Mouse (Mus musculus) heart, postnatal 0 days (tissue): ENCODE measurements around the gene Jak1. TPM values are rescaled to one million over a fixed set of nuclear protein-coding genes. Genes with fewer than 3 reads are reported as not detected.
A peak's percentile ranks its signal among the peaks of the same experiment; 100 is the strongest.

Experiments
- ATAC-seq: fragments of 200-750 bp; cut with Nextera tagmentation; 2 replicates; pipeline ENCODE4 v1.8.0; 2017; ENCODE audit warnings: low read depth, moderate number of reproducible peaks, moderate library complexity; ENCODE audit not compliant: insufficient read depth
- DNase-seq: peaks from one replicate; pipeline ENCODE4 v3.0.0-alpha.2; 2016; ENCODE audit warnings: low spot score
- H3K27ac ChIP-seq: fragments of 300-500 bp; sonication (generic); 2 replicates; pipeline ENCODE4 v1.5.1; 2014; ENCODE audit warnings: low read depth, mild to moderate bottlenecking
- H3K27me3 ChIP-seq: fragments of 300-500 bp; sonication (generic); 2 replicates; pipeline ENCODE4 v1.6.1; 2014; ENCODE audit warnings: low read length, mixed read lengths; ENCODE audit not compliant: control insufficient read depth, insufficient read depth
- H3K36me3 ChIP-seq: fragments of 300-500 bp; sonication (generic); replicated peaks from 2 replicates; pipeline ENCODE4 v1.6.1; 2014; ENCODE audit warnings: low read length, mixed read lengths; ENCODE audit not compliant: control insufficient read depth, insufficient read depth
- H3K4me1 ChIP-seq: fragments of 300-500 bp; sonication (generic); 2 replicates; pipeline ENCODE4 v1.6.1; 2014; ENCODE audit warnings: antibody characterized with exemption; ENCODE audit not compliant: control insufficient read depth, insufficient read depth
- H3K4me2 ChIP-seq: fragments of 300-500 bp; sonication (generic); 2 replicates; pipeline ENCODE4 v1.6.1; 2014; ENCODE audit warnings: low read depth, mild to moderate bottlenecking, low read length, moderate library complexity
- H3K4me3 ChIP-seq: fragments of 300-500 bp; sonication (generic); 2 replicates; pipeline ENCODE4 v1.5.1; 2014; ENCODE audit warnings: low read depth, low read length
- H3K9ac ChIP-seq: fragments of 300-500 bp; sonication (generic); replicated peaks from 2 replicates; pipeline ENCODE4 v1.6.1; 2014; ENCODE audit warnings: low read depth, low read length, mixed read lengths
- H3K9me3 ChIP-seq: fragments of 300-500 bp; sonication (generic); replicated peaks from 2 replicates; pipeline ENCODE4 v1.6.1; 2016; ENCODE audit warnings: low read length; ENCODE audit not compliant: control insufficient read depth
- CTCF ChIP-seq: IDR thresholded peaks from 2 replicates; pipeline ENCODE4 v1.5.1; 2016; ENCODE audit warnings: antibody characterized with exemption, control low read depth, low read depth
- EP300 ChIP-seq: IDR thresholded peaks from 2 replicates; pipeline ENCODE4 v1.6.1; 2016; ENCODE audit warnings: antibody characterized with exemption, low read depth
- WGBS: fragments of 180-500 bp; shearing (Covaris S2); extraction: QIAGEN DNeasy Blood & Tissue Kit; methylation state at CpG from one replicate; pipeline ENCODE4 v1.1.7; 2014; 5-methylcytosine and 5-hydroxymethylcytosine counted together
- polyA plus RNA-seq: library from polyadenylated mRNA; unstranded; fragments of >200 nt; fragmentation: Nextera tagmentation; extraction: Ambion mirVana; gene quantifications from 2 replicates; pipeline ENCODE4 v1.2.1, GENCODE M21; 2015
- total RNA-seq: library from RNA; depleted of rRNA; stranded (reverse); fragments of >200 nt; gene quantifications from 2 replicates; pipeline ENCODE4 v1.2.3, GENCODE M21; 2014; ENCODE audit warnings: low replicate concordance

The Jak1 gene
- total and polyA plus RNA-seq, 2 experiments from 2014 or later, result 44.2 to 63.4 TPM

- no peak for TF ChIP-seq EP300
- no peak for TF ChIP-seq CTCF
- ATAC-seq, result no peak
- Histone ChIP-seq H3K4me2 (no peak overlapping the region), H3K4me1 (peaks cover 10% of the 10 kb centered on the region; the same call in 1 of the 2 replicates), H3K27ac (no peak overlapping the region), H3K9ac (no peak overlapping the region), H3K36me3 (no peaks in the 10 kb centered on the region), H3K9me3 (no peaks in the 10 kb centered on the region), H3K27me3 (no peaks in the 10 kb centered on the region), H3K4me3 (no peak overlapping the region)
- WGBS, result 38% methylated on average over 1 of the region's 1 CpGs
- no peak for DNase-seq
These were observed 61.6 kb downstream of the Jak1 start for GRCm38 (mm10) chr4:101203518-101203917.

DNA sequence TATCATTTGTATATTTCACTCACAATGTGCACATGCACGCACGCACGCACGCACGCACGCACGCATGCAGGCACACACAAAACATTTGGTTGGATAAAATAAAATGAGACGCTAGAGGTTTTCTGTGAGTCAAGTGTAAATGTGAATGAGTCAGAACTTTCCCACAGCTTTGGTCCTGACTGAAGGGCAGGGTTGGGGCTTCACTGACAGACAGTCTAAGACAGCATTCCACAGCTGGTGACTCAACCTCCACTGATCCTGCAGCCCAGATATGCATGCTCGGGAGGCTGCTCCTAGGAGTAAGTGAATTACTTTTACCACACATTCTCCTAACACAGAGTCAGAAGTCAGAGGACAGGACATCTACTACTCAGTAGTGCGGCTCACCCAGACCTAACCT is 62.5 kb downstream of the Jak1 start:
- H3K36me3 ChIP-seq, result no peaks in the 10 kb centered on the region
- no peak overlapping the region for H3K9ac ChIP-seq
- H3K9me3 ChIP-seq, result no peaks in the 10 kb centered on the region
- H3K4me3 ChIP-seq, result no peak overlapping the region
- H3K27ac ChIP-seq, result no peak overlapping the region
- H3K4me2 ChIP-seq, result no peak overlapping the region
- H3K27me3 ChIP-seq, result no peaks in the 10 kb centered on the region
- ATAC-seq (no peak), DNase-seq (peak; percentile 39)
- H3K4me1 ChIP-seq, result peaks cover 11% of the 10 kb centered on the region
- TF ChIP-seq CTCF, result no peak
- TF ChIP-seq EP300, result no peak
- 75% methylated on average over 10 of the region's 10 CpGs for WGBS

DNA sequence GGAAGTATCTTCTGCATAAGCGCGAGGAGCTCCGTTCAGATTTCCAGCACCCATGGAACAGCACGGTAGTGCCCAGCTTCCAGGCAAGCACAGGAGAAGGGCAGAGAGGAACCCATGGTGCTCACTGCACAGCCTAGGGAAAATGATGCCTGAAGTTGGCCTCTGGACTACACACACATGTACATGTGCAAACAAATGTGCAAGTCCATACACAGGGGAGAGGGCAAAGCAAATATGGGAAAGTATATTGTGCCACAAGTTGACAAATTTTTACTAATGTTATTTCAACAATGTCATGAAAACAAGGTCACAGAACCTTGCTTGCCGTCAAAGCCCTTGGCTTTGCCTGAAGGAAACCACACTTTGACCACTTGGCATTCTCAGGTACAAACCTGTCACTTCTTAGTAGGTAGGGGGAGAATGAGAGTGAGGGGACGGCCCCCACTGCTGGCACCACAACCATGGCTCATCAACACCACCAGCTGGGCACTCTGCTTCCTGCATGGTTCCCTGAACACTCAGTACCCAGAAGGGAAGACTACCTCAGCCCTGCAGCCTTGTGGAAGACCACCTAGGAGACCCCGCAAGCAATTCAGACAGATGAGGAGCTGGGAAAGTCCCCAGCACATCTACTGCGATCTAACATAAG is 65.5 kb downstream of the Jak1 start:
- H3K9ac ChIP-seq, result no peak overlapping the region
- ATAC-seq (no peak), DNase-seq (no peak)
- no peaks in the 10 kb centered on the region for H3K9me3 ChIP-seq
- H3K4me1 ChIP-seq, result peaks cover 6% of the 10 kb centered on the region
- no peak for TF ChIP-seq EP300
- no peak for TF ChIP-seq CTCF
- no peak overlapping the region for H3K4me2 ChIP-seq
- H3K27ac ChIP-seq, result no peak overlapping the region
- no peaks in the 10 kb centered on the region for H3K27me3 ChIP-seq
- no peaks in the 10 kb centered on the region for H3K36me3 ChIP-seq
- H3K4me3 ChIP-seq, result no peak overlapping the region
- 83% methylated on average over 8 of the region's 8 CpGs for WGBS

- ATAC-seq (peak; percentile 83), DNase-seq (peak; percentile 46)
- H3K4me3 ChIP-seq, result no peak overlapping the region
- H3K4me1 ChIP-seq, result peaks cover 6% of the 10 kb centered on the region
- no peaks in the 10 kb centered on the region for H3K27me3 ChIP-seq
- no peaks in the 10 kb centered on the region for H3K9me3 ChIP-seq
- H3K9ac ChIP-seq, result no peak overlapping the region
- no peak overlapping the region for H3K27ac ChIP-seq
- H3K36me3 ChIP-seq, result no peaks in the 10 kb centered on the region
- 2% methylated on average over 2 of the region's 2 CpGs for WGBS
- no peak overlapping the region for H3K4me2 ChIP-seq
- peak; percentile 29; the same call in 1 of the 2 replicates for TF ChIP-seq EP300
- peak; percentile 59 for TF ChIP-seq CTCF
These were observed 66.7 kb downstream of the Jak1 start for GRCm38 (mm10) chr4:101198333-101198732.

- no peaks in the 10 kb centered on the region for H3K9me3 ChIP-seq
- H3K4me1 ChIP-seq, result peaks cover 7% of the 10 kb centered on the region
- WGBS, result 61% methylated on average over 9 of the region's 9 CpGs
- no peak overlapping the region for H3K27ac ChIP-seq
- ATAC-seq (no peak), DNase-seq (no peak)
- H3K4me3 ChIP-seq, result no peak overlapping the region
- H3K9ac ChIP-seq, result no peak overlapping the region
- H3K36me3 ChIP-seq, result no peaks in the 10 kb centered on the region; the same call in 1 of the 2 replicates
- TF ChIP-seq EP300, result no peak
- no peak for TF ChIP-seq CTCF
- H3K4me2 ChIP-seq, result no peak overlapping the region
- no peaks in the 10 kb centered on the region for H3K27me3 ChIP-seq
These were observed 67.5 kb downstream of the Jak1 start for GRCm38 (mm10) chr4:101197421-101198170.

DNA sequence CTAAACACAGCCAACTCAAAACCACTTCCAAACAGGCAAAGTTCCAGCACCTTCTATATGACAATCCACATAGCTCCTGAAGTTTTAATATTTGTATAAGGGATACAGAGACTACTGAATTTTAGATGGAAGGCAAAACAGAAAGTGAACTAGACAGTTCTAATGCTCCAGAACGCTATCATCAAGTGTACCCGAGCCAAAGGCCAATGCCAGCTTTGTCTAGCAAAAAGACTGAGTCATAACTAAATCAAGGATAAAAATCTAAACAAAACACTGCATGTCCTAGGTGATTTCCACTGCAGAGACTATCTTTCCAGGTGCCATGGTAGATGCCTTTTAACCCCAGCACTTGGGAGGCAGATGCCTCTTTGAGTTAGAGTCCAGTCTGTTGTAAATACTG is 68.7 kb downstream of the Jak1 start:
- H3K4me2 ChIP-seq, result no peak overlapping the region
- H3K27ac ChIP-seq, result no peak overlapping the region
- no peaks in the 10 kb centered on the region for H3K9me3 ChIP-seq
- DNase-seq, result no peak
- ATAC-seq, result no peak
- H3K36me3 ChIP-seq, result peaks cover 2% of the 10 kb centered on the region
- WGBS, result 72% methylated on average over 2 of the region's 2 CpGs
- H3K9ac ChIP-seq, result no peak overlapping the region
- H3K4me1 ChIP-seq, result peaks cover 10% of the 10 kb centered on the region
- no peaks in the 10 kb centered on the region for H3K27me3 ChIP-seq
- H3K4me3 ChIP-seq, result no peak overlapping the region
- TF ChIP-seq CTCF (no peak), EP300 (no peak)
